Mouse (Mus musculus): ENCODE data around the gene Gpr39.

DNA sequence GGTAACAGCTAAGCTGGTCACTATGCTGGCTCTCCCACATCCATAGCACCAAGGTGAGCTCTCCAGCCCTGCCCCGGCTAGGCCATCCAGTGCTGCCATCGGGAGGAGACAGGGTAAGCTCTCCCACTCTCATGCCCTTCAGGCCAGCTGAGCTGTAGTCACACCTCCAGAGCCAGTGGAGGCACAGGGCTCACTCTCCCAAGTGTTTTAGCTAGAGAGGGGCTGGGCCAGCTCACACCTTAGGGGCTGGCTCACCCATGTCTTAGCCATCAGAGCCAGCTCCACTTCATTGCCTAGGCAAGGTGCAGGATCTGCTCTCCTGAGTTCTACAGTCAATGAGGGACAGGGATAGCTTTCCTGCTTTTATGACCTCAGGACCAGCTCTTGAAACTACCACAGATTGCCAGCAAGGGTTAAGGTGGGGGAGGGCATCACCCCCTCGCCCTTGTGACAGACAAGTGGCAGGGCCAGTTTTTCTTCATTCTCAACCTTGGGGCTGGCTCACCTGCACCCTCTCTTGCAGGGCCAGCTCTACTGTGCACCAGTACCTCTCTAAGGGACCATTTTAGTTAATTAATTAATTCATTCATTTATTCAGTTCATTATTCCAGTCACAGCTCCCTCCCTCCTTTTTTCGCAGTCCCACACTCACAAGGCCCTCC, 78.7 kb downstream of the Gpr39 start:
- TF ChIP-seq POLR2A (IDR thresholded peaks at IDR 0.05; ENCODE audit: borderline replicate concordance, low read depth, low read length) = no peak
- TF ChIP-seq CTCF (IDR thresholded peaks at IDR 0.05; ENCODE audit: low read depth, low read length) = no peak

Data from bone marrow macrophage, adult 2 months (primary cell).